Comparison of ENCODE assay signal across 11 mouse cellular contexts in genomic region chr11:112732401-112732800, GRCm38 (mm10). TPM values are rescaled to one million over a fixed set of nuclear protein-coding genes. Genes with fewer than 3 reads are reported as not detected.
A peak's percentile ranks its signal among the peaks of the same experiment; 100 is the strongest.
DNase-seq lines count a peak whose midpoint lies in the region; ATAC-seq and TF ChIP-seq lines count a peak whose summit lies in the region.
"Had no signal": no experiment of that assay in that cellular context is flagged by ENCODE, and none has a peak within 500 bp of the region (broad histone marks: within the 10 kb centered on the region; RNA-seq: fewer than 3 reads in every experiment).

No protein-coding gene starts in this region.

- no peak for ATAC-seq in lung, postnatal 0 days
- ATAC-seq in hindbrain, embryonic 16.5 days: no peak

- no peak overlapping the region for H3K4me2 ChIP-seq in lung, postnatal 0 days (replicated peaks; ENCODE audit: low read depth, low read length)
- H3K4me2 ChIP-seq in hindbrain, embryonic 16.5 days (ENCODE audit: low read length): no peak overlapping the region
- H3K4me2 ChIP-seq: limb, embryonic 15.5 days; neural tube, embryonic 13.5 days had no signal

- 47% methylated on average over 7 of the region's 7 CpGs for WGBS in lung, postnatal 0 days
- WGBS in hindbrain, embryonic 16.5 days: 76% methylated on average over 7 of the region's 7 CpGs

- H3K36me3 ChIP-seq in lung, postnatal 0 days (ENCODE audit: insufficient read depth, low read length): no peaks in the 10 kb centered on the region
- H3K36me3 ChIP-seq in hindbrain, embryonic 16.5 days (ENCODE audit: control insufficient read depth, insufficient read depth, low read length): no peaks in the 10 kb centered on the region
- H3K36me3 ChIP-seq: limb, embryonic 15.5 days; midbrain, embryonic 10.5 days; neural tube, embryonic 13.5 days had no signal

- TF ChIP-seq CTCF in lung, postnatal 0 days (IDR thresholded peaks at IDR 0.05): no peak

- peak; percentile 38 for DNase-seq in adrenal gland, adult 2 months
- DNase-seq in adrenal gland, adult 18-20 months (ENCODE audit: low spot score in 2 of 2): no peak
- DNase-seq in heart, adult 18-20 months: peak; percentile 11 to 17
- DNase-seq in heart, postnatal 4 days: no peak
- peak; percentile 91 for DNase-seq in fat pad, adult 2 months (ENCODE audit: extremely low read depth, low read depth, low spot score)
- peak; percentile 35 for DNase-seq in lung, postnatal 0 days (ENCODE audit: low spot score)
- DNase-seq in retina, embryonic 14.5 days (ENCODE audit: low spot score): no peak

- no peak overlapping the region for H3K9ac ChIP-seq in lung, postnatal 0 days (replicated peaks; ENCODE audit: low read depth)
- no peak overlapping the region for H3K9ac ChIP-seq in hindbrain, embryonic 16.5 days (ENCODE audit: low read depth, low read length)
- H3K9ac ChIP-seq: limb, embryonic 15.5 days; neural tube, embryonic 13.5 days had no signal

- H3K4me3 ChIP-seq in lung, postnatal 0 days (ENCODE audit: low read depth, low read length): no peak overlapping the region
- H3K4me3 ChIP-seq in hindbrain, embryonic 16.5 days (ENCODE audit: low read length): no peak overlapping the region
- H3K4me3 ChIP-seq: limb, embryonic 15.5 days; midbrain, embryonic 10.5 days; neural tube, embryonic 13.5 days had no signal

- H3K27me3 ChIP-seq in lung, postnatal 0 days (replicated peaks; ENCODE audit: insufficient read depth, low read length): no peaks in the 10 kb centered on the region
- no peaks in the 10 kb centered on the region for H3K27me3 ChIP-seq in hindbrain, embryonic 16.5 days (replicated peaks; ENCODE audit: control insufficient read depth, insufficient read depth, low read length)
- H3K27me3 ChIP-seq: limb, embryonic 15.5 days; neural tube, embryonic 13.5 days had no signal

- no peak for TF ChIP-seq EP300 in lung, postnatal 0 days (IDR thresholded peaks at IDR 0.05)

- no peaks in the 10 kb centered on the region for H3K4me1 ChIP-seq in lung, postnatal 0 days (ENCODE audit: insufficient read depth, low read depth, low read length)
- H3K4me1 ChIP-seq in hindbrain, embryonic 16.5 days (ENCODE audit: control insufficient read depth, insufficient read depth, low read depth, low read length): no peaks in the 10 kb centered on the region
- H3K4me1 ChIP-seq: limb, embryonic 15.5 days; neural tube, embryonic 13.5 days had no signal

- no peaks in the 10 kb centered on the region for H3K9me3 ChIP-seq in lung, postnatal 0 days (ENCODE audit: low read length)
- no peaks in the 10 kb centered on the region for H3K9me3 ChIP-seq in hindbrain, embryonic 16.5 days (ENCODE audit: control insufficient read depth, low read length)
- H3K9me3 ChIP-seq: limb, embryonic 15.5 days; midbrain, embryonic 10.5 days; neural tube, embryonic 13.5 days had no signal

- H3K27ac ChIP-seq in lung, postnatal 0 days (ENCODE audit: low read length): no peak overlapping the region
- no peak overlapping the region for H3K27ac ChIP-seq in hindbrain, embryonic 16.5 days (ENCODE audit: low read depth, low read length)
- H3K27ac ChIP-seq: limb, embryonic 15.5 days; midbrain, embryonic 10.5 days; neural tube, embryonic 13.5 days had no signal

RNA-seq across cellular contexts. Expression of gene Sox9, which starts 49.6 kb away (rescaled TPM):
- 1 to 10 TPM; 2.0 to 4.2 TPM for total RNA-seq in adrenal gland, adult 2 months (2021)
- 2.9 and 4.0 TPM in 2 replicates for polyA plus RNA-seq in adrenal gland, adult 2 months (2012; rRNA removed)
- 1 to 10 TPM; 1.6 to 1.8 TPM for total RNA-seq in adrenal gland, adult 18-20 months (2021)
- 1 to 10 TPM; 1.0 to 1.2 TPM for total RNA-seq in heart, adult 18-20 months (2021)
- 10 to 100 TPM; 11.1 to 11.9 TPM for total RNA-seq in heart, postnatal 4 days (2021)
- 8.5 and 9.0 TPM in 2 replicates for polyA plus RNA-seq in lung, postnatal 0 days (2015; fragmentation: Nextera tagmentation; extraction: Ambion mirVana)
- 46.1 and 53.2 TPM in 2 replicates for polyA plus RNA-seq in hindbrain, embryonic 16.5 days (2015; fragmentation: Nextera tagmentation; extraction: Ambion mirVana)

Comparison
In these comparisons a context has a peak if more than half of its experiments do, and no peak if none do; other contexts are left out.
1. DNase-seq: peak in adrenal gland, adult 2 months (single experiment), heart, adult 18-20 months (2 of 2), fat pad, adult 2 months (single experiment) and lung, postnatal 0 days (single experiment); none in adrenal gland, adult 18-20 months (0 of 2), heart, postnatal 4 days (single experiment) and retina, embryonic 14.5 days (single experiment).